Mouse (Mus musculus) liver, embryonic 14.5 days (tissue): ENCODE results near the gene L1td1. TPM values are rescaled to one million over a fixed set of nuclear protein-coding genes. Genes with fewer than 3 reads are reported as not detected.

Source experiments
- ATAC-seq: fragments of 200-750 bp; cut with Nextera tagmentation; 2 replicates; pipeline ENCODE4 v1.8.0; 2017; ENCODE audit warnings: moderate number of reproducible peaks, mild to moderate bottlenecking, moderate library complexity; ENCODE audit not compliant: insufficient read depth
- DNase-seq, 3 experiments: peaks; one replicate each; pipeline ENCODE4 v3.0.0-alpha.2; 2012 to 2013; ENCODE audit warnings: low read depth in 3 of 3, low spot score in 3 of 3
- H3K27ac ChIP-seq: fragments of 300-500 bp; sonication (generic); 2 replicates; pipeline ENCODE4 v1.5.1; 2014; ENCODE audit warnings: moderate library complexity, mild to moderate bottlenecking, control low read depth, inconsistent platforms
- H3K27me3 ChIP-seq: fragments of 300-500 bp; sonication (generic); 2 replicates; pipeline ENCODE4 v1.6.1; 2014; ENCODE audit warnings: mild to moderate bottlenecking, low read length, moderate library complexity; ENCODE audit not compliant: control insufficient read depth, insufficient read depth
- H3K36me3 ChIP-seq: fragments of 300-500 bp; sonication (generic); replicated peaks from 2 replicates; pipeline ENCODE4 v1.6.1; 2014; ENCODE audit warnings: low read depth; ENCODE audit not compliant: control insufficient read depth, insufficient read depth
- H3K4me1 ChIP-seq, 2 experiments: fragments of 200-500 bp in 1 of 2; fragments of 300-500 bp in 1 of 2; sonication (generic) in 1 of 2; replicated peaks; 2 replicates each; pipeline ENCODE4 v1.6.1; 2012 to 2014; ENCODE audit warnings: antibody characterized with exemption in 1 of 2, inconsistent platforms in 1 of 2, low read length in 1 of 2; ENCODE audit not compliant: control insufficient read depth in 2 of 2, insufficient read depth in 2 of 2
- H3K4me2 ChIP-seq: fragments of 300-500 bp; sonication (generic); 2 replicates; pipeline ENCODE4 v1.6.1; 2014; ENCODE audit warnings: low read depth, mild to moderate bottlenecking, control low read depth, moderate library complexity
- H3K4me3 ChIP-seq, 2 experiments: fragments of 200-500 bp in 1 of 2; fragments of 300-500 bp in 1 of 2; sonication (generic) in 1 of 2; 2 replicates each; pipeline ENCODE4 v1.5.1; 2012 to 2014; ENCODE audit warnings: low read depth in 2 of 2, low read length in 2 of 2, mild to moderate bottlenecking in 2 of 2, control low read depth in 1 of 2, inconsistent platforms in 1 of 2, moderate library complexity in 1 of 2; ENCODE audit not compliant: insufficient read depth in 1 of 2
- H3K9ac ChIP-seq: fragments of 300-500 bp; sonication (generic); replicated peaks from 2 replicates; pipeline ENCODE4 v1.6.1; 2014; ENCODE audit warnings: mild to moderate bottlenecking, control low read depth, moderate library complexity
- H3K9me3 ChIP-seq: fragments of 300-500 bp; sonication (generic); 2 replicates; pipeline ENCODE4 v1.6.1; 2016; ENCODE audit warnings: low read length, mixed read lengths; ENCODE audit not compliant: control insufficient read depth
- CTCF ChIP-seq: IDR thresholded peaks from 2 replicates; pipeline ENCODE4 v1.5.1; 2016; ENCODE audit warnings: antibody characterized with exemption, low read depth, control low read depth
- EP300 ChIP-seq: IDR thresholded peaks from 2 replicates; pipeline ENCODE4 v1.6.1; 2016; ENCODE audit warnings: antibody characterized with exemption, low read depth
- WGBS: fragments of 180-500 bp; shearing (Covaris S2); extraction: QIAGEN DNeasy Blood & Tissue Kit; methylation state at CpG from one replicate; pipeline ENCODE4 v1.1.7; 2014; ENCODE audit not compliant: insufficient replicate concordance; 5-methylcytosine and 5-hydroxymethylcytosine counted together
- polyA plus RNA-seq, 2 experiments: library from polyadenylated mRNA; depleted of rRNA in 1 of 2; stranded (reverse) in 1 of 2; unstranded in 1 of 2; fragments of >200 nt; fragmentation: Nextera tagmentation in 1 of 2; extraction: Ambion mirVana in 1 of 2; gene quantifications; 2 replicates each; pipeline versions ENCODE4 v1.2.1 to v1.2.3; 2012 to 2014

L1td1 gene
- polyA plus RNA-seq, 2 experiments, result not detected

GRCm38 (mm10) chr4:98776721-98777427 is 50.3 kb downstream of the L1td1 start:
- DNase-seq, result no peak
- H3K4me3 ChIP-seq, result no peak overlapping the region
- H3K4me2 ChIP-seq, result no peak overlapping the region
- no peak overlapping the region for H3K27ac ChIP-seq
- no peaks in the 10 kb centered on the region for H3K27me3 ChIP-seq
- no peaks in the 10 kb centered on the region for H3K36me3 ChIP-seq
- no peaks in the 10 kb centered on the region for H3K4me1 ChIP-seq
- no peak for ATAC-seq
- no peaks in the 10 kb centered on the region for H3K9me3 ChIP-seq
- TF ChIP-seq EP300 (no peak), CTCF (no peak)
- WGBS, result 65% methylated on average over 10 of the region's 10 CpGs
- no peak overlapping the region for H3K9ac ChIP-seq

DNA sequence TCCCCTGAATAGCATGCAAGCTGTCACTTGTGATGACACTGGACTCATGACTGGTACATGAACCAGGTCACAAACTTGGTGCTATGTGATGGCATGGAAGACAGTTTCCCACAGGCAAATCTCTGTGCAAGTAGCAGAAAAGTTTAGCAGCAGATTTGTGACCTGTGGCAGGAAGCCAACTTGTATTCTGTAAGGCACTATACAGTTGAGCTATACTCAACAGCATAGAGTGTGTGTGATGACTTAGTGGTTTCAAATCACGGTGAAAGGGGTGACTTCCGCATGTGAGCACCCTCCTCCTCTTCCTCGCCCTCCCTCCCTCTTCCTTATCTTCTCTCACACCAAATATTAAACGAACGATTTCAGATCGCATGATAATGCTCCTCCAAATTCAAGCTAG is 50.9 kb downstream of the L1td1 start:
- WGBS, result 54% methylated on average over 6 of the region's 6 CpGs
- H3K9ac ChIP-seq, result no peak overlapping the region

DNA sequence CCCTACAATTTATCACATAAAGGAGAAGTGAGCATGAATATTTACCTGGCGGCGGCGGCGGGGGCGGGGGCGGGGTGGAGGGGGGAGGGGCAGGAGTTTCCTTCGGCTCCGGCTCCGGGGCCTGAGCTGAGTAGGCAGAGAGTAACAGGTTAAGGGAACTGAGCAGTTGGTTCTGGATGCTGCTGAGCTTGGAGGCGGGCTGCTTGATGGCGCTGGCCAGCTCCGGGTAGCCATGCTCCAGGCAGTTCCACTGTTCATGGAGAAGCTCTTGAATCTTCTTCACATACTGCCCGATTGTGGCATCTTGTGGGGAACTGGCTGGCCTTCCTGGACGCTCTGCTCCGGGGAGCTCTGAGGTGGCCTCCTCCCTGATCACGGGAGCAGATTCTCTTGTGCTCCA is 51.7 kb downstream of the L1td1 start:
- no peaks in the 10 kb centered on the region for H3K4me1 ChIP-seq
- no peak for TF ChIP-seq EP300
- no peak for TF ChIP-seq CTCF
- no peak overlapping the region for H3K27ac ChIP-seq
- H3K4me2 ChIP-seq, result no peak overlapping the region
- ATAC-seq, result no peak
- WGBS, result 15% methylated on average over 16 of the region's 16 CpGs
- H3K27me3 ChIP-seq, result no peaks in the 10 kb centered on the region
- H3K36me3 ChIP-seq, result no peaks in the 10 kb centered on the region
- H3K4me3 ChIP-seq, result no peak overlapping the region
- no peaks in the 10 kb centered on the region for H3K9me3 ChIP-seq
- no peak for DNase-seq
- H3K9ac ChIP-seq, result no peak overlapping the region

More for the DNA sequence above, 50.9 kb downstream of the L1td1 start:
- H3K4me1 ChIP-seq, result no peaks in the 10 kb centered on the region
- no peak overlapping the region for H3K4me3 ChIP-seq
- H3K27ac ChIP-seq, result no peak overlapping the region
- TF ChIP-seq CTCF (no peak), EP300 (no peak)
- H3K4me2 ChIP-seq, result no peak overlapping the region
- no peaks in the 10 kb centered on the region for H3K27me3 ChIP-seq
- no peak for ATAC-seq
- no peaks in the 10 kb centered on the region for H3K9me3 ChIP-seq
- no peaks in the 10 kb centered on the region for H3K36me3 ChIP-seq
- no peak for DNase-seq

DNA sequence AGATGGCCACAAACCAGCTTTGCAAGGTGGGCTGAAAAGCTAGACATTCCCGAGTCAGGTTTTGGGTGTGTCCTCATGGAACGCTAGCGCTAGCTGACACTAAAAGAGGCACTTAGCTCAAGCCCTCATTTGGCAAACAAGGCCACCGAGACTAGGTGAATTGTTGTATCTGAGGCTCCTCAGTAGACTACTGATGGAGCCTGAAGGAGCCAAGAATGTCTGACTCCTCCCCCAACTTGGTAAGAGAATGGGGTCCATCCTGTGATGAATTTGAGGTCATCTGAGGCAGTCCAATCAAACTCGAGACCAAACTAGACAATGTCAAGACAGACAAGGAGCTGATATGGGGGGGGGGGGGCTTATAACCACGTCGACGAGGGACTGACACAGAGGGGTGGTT is 59.3 kb downstream of the L1td1 start:
- H3K9me3 ChIP-seq, result no peaks in the 10 kb centered on the region
- H3K4me2 ChIP-seq, result no peak overlapping the region
- no peak for TF ChIP-seq EP300
- TF ChIP-seq CTCF, result no peak
- 23% methylated on average over 8 of the region's 8 CpGs for WGBS
- no peaks in the 10 kb centered on the region for H3K36me3 ChIP-seq
- no peak overlapping the region for H3K9ac ChIP-seq
- no peak overlapping the region for H3K4me3 ChIP-seq
- H3K4me1 ChIP-seq, result peaks cover 0 to 3% of the 10 kb centered on the region in 2 experiments; a peak in 2 of 4 replicates
- DNase-seq, result no peak
- H3K27ac ChIP-seq, result no peak overlapping the region
- ATAC-seq, result no peak
- H3K27me3 ChIP-seq, result no peaks in the 10 kb centered on the region

DNA sequence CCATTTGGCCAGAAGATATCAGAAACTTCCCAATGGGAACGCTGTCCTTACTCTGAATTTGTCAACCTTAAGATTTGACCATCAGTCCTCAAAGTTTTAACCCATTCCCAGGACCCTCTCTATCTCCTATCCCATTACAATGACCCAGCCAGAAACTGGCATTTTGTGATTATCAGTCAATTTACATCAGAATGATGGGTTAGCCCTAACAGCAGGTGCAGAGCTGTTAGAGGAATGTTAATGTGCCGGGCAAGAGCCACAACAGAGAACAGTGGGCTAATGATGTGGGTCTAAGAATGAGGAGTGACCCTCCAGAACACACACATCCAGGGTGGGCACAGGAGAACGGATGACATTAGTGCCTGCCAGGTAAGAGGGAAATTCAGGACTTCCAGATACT is 59.7 kb downstream of the L1td1 start:
- no peak for TF ChIP-seq EP300
- TF ChIP-seq CTCF, result no peak
- no peak for DNase-seq
- Histone ChIP-seq H3K27ac (no peak overlapping the region), H3K36me3 (no peaks in the 10 kb centered on the region), H3K4me1 (peaks cover 0 to 3% of the 10 kb centered on the region in 2 experiments; a peak in 2 of 4 replicates), H3K4me2 (no peak overlapping the region), H3K9me3 (no peaks in the 10 kb centered on the region), H3K9ac (no peak overlapping the region), H3K27me3 (no peaks in the 10 kb centered on the region), H3K4me3 (no peak overlapping the region)
- no peak for ATAC-seq
- 40% methylated on average over 3 of the region's 3 CpGs for WGBS

Other genes starting within 250 kb of the L1td1 start
- 0.08 and 0.17 TPM in 2 replicates for gene Kank4, start 90.8 kb downstream of the L1td1 start, polyA plus RNA-seq (2012; rRNA removed)
- gene Kank4, start 90.8 kb downstream of the L1td1 start, polyA plus RNA-seq (2014; fragmentation: Nextera tagmentation; extraction: Ambion mirVana), result 0.04 and 0.05 TPM in 2 replicates
- gene I0C0044D17Rik, start 97.1 kb downstream of the L1td1 start, polyA plus RNA-seq (2012; rRNA removed), result not detected in 2 replicates
- not detected in 2 replicates for gene I0C0044D17Rik, start 97.1 kb downstream of the L1td1 start, polyA plus RNA-seq (2014; fragmentation: Nextera tagmentation; extraction: Ambion mirVana)
- 25.0 and 29.6 TPM in 2 replicates for gene Usp1, start 197.1 kb downstream of the L1td1 start, polyA plus RNA-seq (2012; rRNA removed)
- gene Usp1, start 197.1 kb downstream of the L1td1 start, polyA plus RNA-seq (2014; fragmentation: Nextera tagmentation; extraction: Ambion mirVana), result 73.6 and 88.4 TPM in 2 replicates